Mouse (Mus musculus): Measurements from ENCODE around the gene Slit1.

DNA sequence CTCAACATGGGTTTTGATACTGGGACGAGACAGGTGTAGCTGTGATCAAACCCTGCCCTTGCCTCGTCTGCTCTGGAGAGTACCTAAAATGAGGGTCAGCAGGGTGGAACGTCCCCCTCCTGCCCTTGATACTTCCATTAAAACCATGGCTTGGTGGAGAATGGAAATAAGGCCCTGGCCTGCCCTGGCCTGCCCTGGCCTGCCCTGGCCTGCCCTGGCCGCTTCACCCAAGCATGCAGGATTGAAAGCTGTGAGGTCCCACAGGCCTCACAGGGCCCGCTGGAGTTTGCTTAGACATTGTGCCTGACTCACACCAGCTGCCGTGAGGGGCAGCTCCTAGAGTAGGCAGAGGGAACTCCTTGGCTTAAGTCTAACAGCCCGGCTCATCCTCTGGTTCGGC, 55.6 kb downstream of the Slit1 start:
- no peak for TF ChIP-seq GATA1 (IDR thresholded peaks at IDR 0.05; ENCODE audit: low read length)
- no peak for TF ChIP-seq TAL1 (IDR thresholded peaks at IDR 0.05; ENCODE audit: low read length)
